Mouse (Mus musculus) stomach, embryonic 14.5 days (tissue): Measurements from ENCODE around the gene Gnat1. TPM values are rescaled to one million over a fixed set of nuclear protein-coding genes. Genes with fewer than 3 reads are reported as not detected.

ENCODE experiments used
- ATAC-seq: fragments of 200-750 bp; cut with Nextera tagmentation; 2 replicates; pipeline ENCODE4 v1.8.0; 2017; ENCODE audit warnings: low read depth, moderate TSS enrichment; ENCODE audit not compliant: insufficient number of reproducible peaks, insufficient read depth, low FRiP score
- H3K27ac ChIP-seq: fragments of 300-500 bp; sonication (generic); 2 replicates; pipeline ENCODE4 v1.5.1; 2014; ENCODE audit warnings: mild to moderate bottlenecking, low read length, moderate library complexity, mixed read lengths
- H3K27me3 ChIP-seq: fragments of 300-500 bp; sonication (generic); 2 replicates; pipeline ENCODE4 v1.6.1; 2014; ENCODE audit warnings: low read length, control low read depth, mixed read lengths; ENCODE audit not compliant: control insufficient read depth, insufficient read depth
- H3K36me3 ChIP-seq: fragments of 300-500 bp; sonication (generic); 2 replicates; pipeline ENCODE4 v1.6.1; 2014; ENCODE audit warnings: mild to moderate bottlenecking, control low read depth, low read length, moderate library complexity, mixed read lengths; ENCODE audit not compliant: control insufficient read depth, insufficient read depth
- H3K4me1 ChIP-seq: fragments of 300-500 bp; sonication (generic); 2 replicates; pipeline ENCODE4 v1.6.1; 2014; ENCODE audit warnings: low read length, control low read depth, mixed read lengths; ENCODE audit not compliant: control insufficient read depth, insufficient read depth
- H3K4me2 ChIP-seq: fragments of 300-500 bp; sonication (generic); replicated peaks from 2 replicates; pipeline ENCODE4 v1.6.1; 2014; ENCODE audit warnings: low read depth, low read length, control low read depth
- H3K4me3 ChIP-seq: fragments of 300-500 bp; sonication (generic); 2 replicates; pipeline ENCODE4 v1.5.1; 2014; ENCODE audit warnings: low read depth, low read length, control low read depth
- H3K9ac ChIP-seq: fragments of 300-500 bp; sonication (generic); replicated peaks from 2 replicates; pipeline ENCODE4 v1.6.1; 2014; ENCODE audit warnings: low read depth, mild to moderate bottlenecking, control low read depth, low read length, moderate library complexity, mixed read lengths
- H3K9me3 ChIP-seq: fragments of 300-500 bp; sonication (generic); 2 replicates; pipeline ENCODE4 v1.6.1; 2016; ENCODE audit warnings: low read depth, low read length, control low read depth; ENCODE audit not compliant: control insufficient read depth
- WGBS: fragments of 180-500 bp; shearing (Covaris S2); extraction: QIAGEN DNeasy Blood & Tissue Kit; methylation state at CpG from one replicate; pipeline ENCODE4 v1.1.7; 2014; 5-methylcytosine and 5-hydroxymethylcytosine counted together
- polyA plus RNA-seq: library from polyadenylated mRNA; unstranded; fragments of >200 nt; fragmentation: Nextera tagmentation; extraction: Ambion mirVana; gene quantifications from 2 replicates; pipeline ENCODE4 v1.2.1, GENCODE M21; 2014

Gene Gnat1
- polyA plus RNA-seq, 1 experiment from 2014 or later = 2.4 TPM

DNA sequence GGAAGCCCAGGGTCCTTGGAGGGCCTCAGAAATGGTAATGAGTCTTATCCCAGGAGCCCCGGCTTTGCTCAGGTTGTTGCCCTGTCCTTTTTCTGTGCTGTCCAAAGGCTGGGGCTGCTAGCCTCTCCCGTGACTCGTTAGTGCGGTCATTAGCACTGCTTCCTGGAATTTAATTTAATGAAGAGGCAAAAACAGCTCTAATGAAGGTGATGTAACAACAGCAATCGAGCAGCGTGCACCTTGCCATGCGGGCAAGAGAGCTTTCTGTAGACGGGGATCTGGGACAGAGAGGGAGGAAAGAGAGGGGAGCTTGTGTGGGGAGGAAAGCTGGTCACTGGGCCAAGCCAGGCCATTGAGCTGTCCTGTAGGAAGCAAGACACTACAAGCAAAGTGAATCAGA lies 37.8 kb downstream of the Gnat1 start:
- no peak overlapping the region for H3K9ac ChIP-seq
- ATAC-seq = no peak

GRCm38 (mm10) chr9:107640257-107640772 lies 39.2 kb downstream of the Gnat1 start:
- no peak overlapping the region for H3K9ac ChIP-seq
- H3K36me3 ChIP-seq = no peaks in the 10 kb centered on the region
- 0 out of 2 replicates have a peak, but pooled peaks cover 9% of the 10 kb centered on the region for H3K4me1 ChIP-seq
- H3K9me3 ChIP-seq = no peaks in the 10 kb centered on the region
- ATAC-seq = no peak
- WGBS = 45% methylated on average over 8 of the region's 8 CpGs
- no peak overlapping the region for H3K27ac ChIP-seq
- no peaks in the 10 kb centered on the region for H3K27me3 ChIP-seq
- H3K4me2 ChIP-seq = no peak overlapping the region
- no peak overlapping the region for H3K4me3 ChIP-seq

More for the DNA sequence above, 37.8 kb downstream of the Gnat1 start:
- Histone ChIP-seq H3K4me3 (no peak overlapping the region), H3K36me3 (no peaks in the 10 kb centered on the region), H3K27ac (no peak overlapping the region), H3K4me1 (0 out of 2 replicates have a peak, but pooled peaks cover 8% of the 10 kb centered on the region), H3K27me3 (no peaks in the 10 kb centered on the region), H3K4me2 (no peak overlapping the region), H3K9me3 (no peaks in the 10 kb centered on the region)
- WGBS = 70% methylated on average over 8 of the region's 8 CpGs

DNA sequence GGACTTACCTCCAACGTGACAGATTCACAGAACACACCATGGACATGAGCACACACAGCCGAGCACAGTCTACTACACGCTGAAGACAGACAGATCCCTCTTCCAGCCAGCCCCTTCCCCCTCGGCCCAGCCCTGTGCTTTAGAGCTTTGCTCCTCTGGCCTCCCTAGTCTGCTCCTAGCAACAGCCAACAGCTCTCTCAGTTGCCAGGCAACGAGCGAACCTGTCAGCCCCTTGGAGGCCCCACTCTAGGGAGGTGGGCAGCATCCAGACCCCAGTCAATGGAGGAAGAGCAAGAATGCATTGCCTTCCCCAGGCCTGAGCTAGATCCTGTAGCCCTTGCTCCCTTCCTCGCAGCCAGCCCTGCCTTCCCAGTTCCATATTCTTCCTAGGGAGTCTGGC lies 42.4 kb downstream of the Gnat1 start:
- ATAC-seq = no peak
- no peaks in the 10 kb centered on the region for H3K36me3 ChIP-seq
- WGBS = 18% methylated on average over 7 of the region's 7 CpGs
- no peak overlapping the region for H3K4me3 ChIP-seq
- H3K4me2 ChIP-seq = 0 out of 2 replicates have a peak overlapping the region, but pooled peaks have one; percentile 12
- H3K9me3 ChIP-seq = no peaks in the 10 kb centered on the region
- H3K27ac ChIP-seq = peak overlapping the region; percentile 44; the same call in 1 of the 2 replicates
- peaks cover 14% of the 10 kb centered on the region for H3K4me1 ChIP-seq
- H3K9ac ChIP-seq = no peak overlapping the region
- H3K27me3 ChIP-seq = no peaks in the 10 kb centered on the region

DNA sequence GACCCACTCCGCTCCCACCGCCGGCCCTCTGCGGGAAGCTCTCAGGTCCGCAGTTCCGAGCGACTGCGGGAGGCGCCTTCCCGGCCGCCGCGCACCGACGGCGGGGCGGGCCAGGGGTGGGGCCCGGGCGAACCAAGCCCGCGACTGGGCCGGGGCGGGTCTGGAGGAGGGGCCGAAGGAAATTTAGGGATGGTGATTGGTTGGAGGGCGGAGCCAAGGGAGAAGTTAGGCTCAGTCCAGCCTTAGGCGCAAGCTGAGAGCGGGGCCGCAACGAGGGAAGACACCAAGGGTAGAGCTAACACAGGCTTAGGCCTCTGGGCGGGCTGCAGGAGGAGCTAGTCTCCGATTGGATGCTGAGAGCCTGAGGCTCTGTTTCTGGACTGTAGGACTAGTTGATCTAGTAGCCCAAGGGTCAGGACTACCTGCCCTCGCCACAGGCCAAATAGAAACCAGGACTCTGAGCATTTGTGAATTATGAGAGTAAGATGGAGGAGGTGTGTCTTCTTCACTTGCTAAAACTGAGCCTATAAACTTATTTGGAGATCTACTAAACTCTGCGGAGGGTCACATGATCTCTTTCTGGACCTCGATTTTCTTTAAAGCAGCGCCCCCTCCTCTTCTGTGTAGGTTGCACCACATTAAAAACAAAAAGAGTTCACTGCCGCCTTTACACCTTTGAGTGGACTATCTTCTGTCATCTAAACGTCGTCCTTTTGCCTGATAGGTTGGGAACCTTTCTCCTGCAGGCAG lies 44.1 kb downstream of the Gnat1 start, which contains the start of gene Gnai2:
Gnai2 (minus strand) TSS at position 89 of the 750 bp plus-strand sequence.
- Histone ChIP-seq H3K27ac (peak within 1 kb of the TSS; percentile 95), H3K9ac (peak within 1 kb of the TSS; percentile 89), H3K4me3 (peak within 1 kb of the TSS; percentile 85), H3K4me1 (peaks cover 29% of the 10 kb centered on the region), H3K4me2 (peak within 1 kb of the TSS; percentile 95), H3K36me3 (no peaks in the 10 kb centered on the region), H3K9me3 (no peaks in the 10 kb centered on the region), H3K27me3 (no peaks in the 10 kb centered on the region)
- WGBS = 2% methylated on average over 38 of the region's 38 CpGs
- ATAC-seq = peak; percentile 97

- Histone ChIP-seq H3K9ac (peak overlapping the region; percentile 89), H3K27ac (peak overlapping the region; percentile 95), H3K4me3 (peak overlapping the region; percentile 85), H3K27me3 (no peaks in the 10 kb centered on the region), H3K4me1 (peaks cover 38% of the 10 kb centered on the region), H3K4me2 (peak overlapping the region; percentile 95), H3K9me3 (no peaks in the 10 kb centered on the region), H3K36me3 (no peaks in the 10 kb centered on the region)
- WGBS = under 1% methylated on average over 35 of the region's 35 CpGs
- ATAC-seq = 0 out of 2 replicates have a peak, but pooled peaks have one; percentile 0
Observed at GRCm38 (mm10) chr9:107634406-107635278, 44.9 kb downstream of the Gnat1 start.

- Histone ChIP-seq H3K9ac (peak overlapping the region; percentile 89), H3K4me1 (peaks cover 46% of the 10 kb centered on the region), H3K9me3 (no peaks in the 10 kb centered on the region), H3K27ac (peak overlapping the region; percentile 95), H3K4me2 (peak overlapping the region; percentile 95), H3K4me3 (peak overlapping the region; percentile 85), H3K27me3 (no peaks in the 10 kb centered on the region), H3K36me3 (no peaks in the 10 kb centered on the region; the same call in 1 of the 2 replicates)
- no peak for ATAC-seq
- 2% methylated on average over 15 of the region's 15 CpGs for WGBS
Observed at GRCm38 (mm10) chr9:107633661-107634405, 45.7 kb downstream of the Gnat1 start.

DNA sequence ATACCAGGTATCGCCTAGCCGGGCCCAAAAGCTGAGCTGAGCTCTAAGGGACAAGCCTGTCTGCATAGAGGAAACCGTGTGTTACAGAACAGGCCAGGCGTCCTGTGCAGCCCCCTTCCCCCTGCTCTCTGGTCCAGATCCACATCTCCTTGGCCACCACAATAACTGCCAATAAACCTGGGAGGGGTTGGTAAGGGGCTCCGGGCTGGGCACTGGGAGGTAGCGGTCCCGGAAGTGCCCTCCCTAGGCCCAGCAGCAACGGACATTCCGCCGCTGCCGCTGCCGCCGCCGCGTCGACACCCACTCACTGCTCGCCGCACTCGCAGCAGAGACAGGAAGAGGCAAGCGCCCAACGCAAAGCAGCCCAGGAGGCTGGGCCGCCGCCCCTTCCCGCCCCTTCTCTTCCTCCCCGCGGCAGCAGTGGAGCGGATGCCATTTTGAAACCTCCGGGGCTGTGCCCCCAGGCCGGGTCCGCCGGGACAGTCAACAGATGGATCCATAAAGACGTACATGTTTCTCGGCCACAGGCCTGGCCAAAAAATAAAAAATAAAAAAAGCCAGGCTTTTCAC lies 46.3 kb downstream of the Gnat1 start:
- H3K27me3 ChIP-seq = no peaks in the 10 kb centered on the region
- peak overlapping the region; percentile 95 for H3K27ac ChIP-seq
- no peaks in the 10 kb centered on the region for H3K9me3 ChIP-seq
- under 1% methylated on average over 32 of the region's 33 CpGs for WGBS
- peaks cover 52% of the 10 kb centered on the region for H3K4me1 ChIP-seq
- H3K4me3 ChIP-seq = peak overlapping the region; percentile 85
- peak overlapping the region; percentile 95 for H3K4me2 ChIP-seq
- ATAC-seq = peak; percentile 35; the same call in 1 of the 2 replicates
- peaks cover 3% of the 10 kb centered on the region; the same call in 1 of the 2 replicates for H3K36me3 ChIP-seq
- peak overlapping the region; percentile 89 for H3K9ac ChIP-seq
